In genomic region chr4:142113306-142113705, GRCm38 (mm10) we compare ENCODE assay signal across 8 mouse cellular contexts. TPM values are rescaled to one million over a fixed set of nuclear protein-coding genes. Genes with fewer than 3 reads are reported as not detected.
A peak's percentile ranks its signal among the peaks of the same experiment; 100 is the strongest.
DNase-seq lines count a peak whose midpoint lies in the region; ATAC-seq and TF ChIP-seq lines count a peak whose summit lies in the region.

No protein-coding gene starts in this region.

- peak; percentile 46 for DNase-seq in adrenal gland, postnatal 10 days
- DNase-seq in adrenal gland, postnatal 4 days (ENCODE audit: low spot score in 2 of 2) = no peak
- DNase-seq in liver, embryonic 14.5 days (ENCODE audit: low read depth in 3 of 3, low spot score in 3 of 3) = no peak
- peak; percentile 63 for DNase-seq in cerebellum, adult 11-12 months
- DNase-seq in hindbrain, postnatal 0 days (ENCODE audit: low spot score) = peak; percentile 69
- peak; percentile 34 for DNase-seq in lung, postnatal 14 days
- no peak for DNase-seq in c-Kit-positive CD71-positive TER-119-positive erythroid progenitor cells, embryonic 14.5 days (ENCODE audit: low spot score)

- H3K9me3 ChIP-seq in liver, embryonic 14.5 days (ENCODE audit: control insufficient read depth, low read length) = no peaks in the 10 kb centered on the region
- no peaks in the 10 kb centered on the region for H3K9me3 ChIP-seq in liver, embryonic 12.5 days (replicated peaks)
- no peaks in the 10 kb centered on the region for H3K9me3 ChIP-seq in hindbrain, postnatal 0 days (ENCODE audit: low read length)

- H3K27me3 ChIP-seq in liver, embryonic 14.5 days (ENCODE audit: control insufficient read depth, insufficient read depth, low read length) = no peaks in the 10 kb centered on the region
- H3K27me3 ChIP-seq in liver, embryonic 12.5 days (replicated peaks) = 0 out of 2 replicates have a peak, but pooled peaks cover 14% of the 10 kb centered on the region
- H3K27me3 ChIP-seq in hindbrain, postnatal 0 days (ENCODE audit: insufficient read depth, low read length) = no peaks in the 10 kb centered on the region

- H3K36me3 ChIP-seq in liver, embryonic 14.5 days (replicated peaks; ENCODE audit: control insufficient read depth, insufficient read depth, low read depth) = no peaks in the 10 kb centered on the region
- no peaks in the 10 kb centered on the region for H3K36me3 ChIP-seq in liver, embryonic 12.5 days
- no peaks in the 10 kb centered on the region for H3K36me3 ChIP-seq in hindbrain, postnatal 0 days (ENCODE audit: insufficient read depth, low read length)

- 25% methylated on average over 8 of the region's 8 CpGs for WGBS in liver, embryonic 14.5 days (ENCODE audit: insufficient replicate concordance)
- WGBS in liver, embryonic 12.5 days (ENCODE audit: insufficient replicate concordance) = 28% methylated on average over 8 of the region's 8 CpGs
- 35% methylated on average over 8 of the region's 8 CpGs for WGBS in hindbrain, postnatal 0 days

- H3K4me2 ChIP-seq in liver, embryonic 14.5 days (ENCODE audit: low read depth) = no peak overlapping the region
- H3K4me2 ChIP-seq in liver, embryonic 12.5 days = no peak overlapping the region
- H3K4me2 ChIP-seq in hindbrain, postnatal 0 days (ENCODE audit: low read depth, low read length) = no peak overlapping the region

- TF ChIP-seq CTCF in liver, embryonic 14.5 days (IDR thresholded peaks at IDR 0.05; ENCODE audit: low read depth) = peak; percentile 70
- peak; percentile 88 for TF ChIP-seq CTCF in hindbrain, postnatal 0 days (IDR thresholded peaks at IDR 0.05; ENCODE audit: low read depth)

- no peak for TF ChIP-seq EP300 in liver, embryonic 14.5 days (IDR thresholded peaks at IDR 0.05; ENCODE audit: low read depth)

- no peak for ATAC-seq in liver, embryonic 14.5 days (ENCODE audit: insufficient read depth)
- no peak for ATAC-seq in liver, embryonic 12.5 days
- peak; percentile 68; the same call in 1 of the 2 replicates for ATAC-seq in hindbrain, postnatal 0 days

- no peaks in the 10 kb centered on the region for H3K4me1 ChIP-seq in liver, embryonic 14.5 days (replicated peaks; ENCODE audit: control insufficient read depth in 2 of 2, insufficient read depth in 2 of 2, low read length in 1 of 2)
- no peaks in the 10 kb centered on the region for H3K4me1 ChIP-seq in liver, embryonic 12.5 days
- H3K4me1 ChIP-seq in hindbrain, postnatal 0 days (ENCODE audit: insufficient read depth, low read length) = no peaks in the 10 kb centered on the region

- no peak overlapping the region for H3K27ac ChIP-seq in liver, embryonic 14.5 days
- no peak overlapping the region for H3K27ac ChIP-seq in liver, embryonic 12.5 days
- H3K27ac ChIP-seq in hindbrain, postnatal 0 days = no peak overlapping the region

- no peak overlapping the region for H3K4me3 ChIP-seq in liver, embryonic 14.5 days (ENCODE audit: insufficient read depth in 1 of 2, low read depth in 2 of 2, low read length in 2 of 2)
- H3K4me3 ChIP-seq in liver, embryonic 12.5 days = no peak overlapping the region
- H3K4me3 ChIP-seq in hindbrain, postnatal 0 days (ENCODE audit: low read length) = no peak overlapping the region

- no peak overlapping the region for H3K9ac ChIP-seq in liver, embryonic 14.5 days (replicated peaks)
- no peak overlapping the region for H3K9ac ChIP-seq in liver, embryonic 12.5 days
- no peak overlapping the region for H3K9ac ChIP-seq in hindbrain, postnatal 0 days (replicated peaks; ENCODE audit: low read length)

RNA-seq across cellular contexts. Expression of gene Tmem51, which starts 29.2 kb away (rescaled TPM):
- 1 to 10 TPM; 4.8 to 5.9 TPM for total RNA-seq in adrenal gland, postnatal 10 days (2021)
- total RNA-seq in adrenal gland, postnatal 4 days (2021) = 10 to 100 TPM in 1 of 2 experiments, 1 to 10 TPM in 1; 7.8 to 11.3 TPM
- polyA plus RNA-seq in liver, embryonic 14.5 days (2012; rRNA removed) = 7.7 and 7.9 TPM in 2 replicates
- 11.4 and 11.8 TPM in 2 replicates for polyA plus RNA-seq in liver, embryonic 14.5 days (2014; fragmentation: Nextera tagmentation; extraction: Ambion mirVana)
- 14.0 and 15.5 TPM in 2 replicates for polyA plus RNA-seq in liver, embryonic 12.5 days (2016; fragmentation: Nextera tagmentation; extraction: Ambion mirVana)
- 7.5 and 7.6 TPM in 2 replicates for total RNA-seq in hindbrain, postnatal 0 days (2014; rRNA removed)
- polyA plus RNA-seq in hindbrain, postnatal 0 days (2015; fragmentation: Nextera tagmentation; extraction: Ambion mirVana) = 7.8 and 8.6 TPM in 2 replicates

Comparison
In these comparisons a context has a peak if more than half of its experiments do, and no peak if none do; other contexts are left out.
1. DNase-seq: peak in adrenal gland, postnatal 10 days (single experiment), cerebellum, adult 11-12 months (single experiment), hindbrain, postnatal 0 days (single experiment) and lung, postnatal 14 days (single experiment); none in adrenal gland, postnatal 4 days (0 of 2), liver, embryonic 14.5 days (0 of 3) and c-Kit-positive CD71-positive TER-119-positive erythroid progenitor cells, embryonic 14.5 days (single experiment).